Mouse (Mus musculus) inflammation-experienced regulatory T-cells, adult 6 months (primary cell): ENCODE results near the gene Cenpi. TPM values are rescaled to one million over a fixed set of nuclear protein-coding genes. Genes with fewer than 3 reads are reported as not detected.
A peak's percentile ranks its signal among the peaks of the same experiment; 100 is the strongest.

Experiments used
- ATAC-seq: one replicate; pipeline ENCODE4 v1.8.0; 2017
- polyA plus RNA-seq, 3 experiments: library from polyadenylated mRNA; unstranded; fragments of 100-300 nt; shearing (Covaris generic); gene quantifications; one replicate each; pipeline ENCODE4 v1.2.1; 2017

The Cenpi gene
- polyA plus RNA-seq, 3 experiments from 2014 or later = 1.8 to 14.2 (median 2.6) TPM

GRCm38 (mm10) chrX:134365421-134365820 lies 57.5 kb downstream of the Cenpi start:
- no peak for ATAC-seq

- ATAC-seq = no peak
Measured at GRCm38 (mm10) chrX:134366547-134366946, 58.7 kb downstream of the Cenpi start.

GRCm38 (mm10) chrX:134371279-134371678 lies 63.4 kb downstream of the Cenpi start:
- ATAC-seq = no peak

- peak; percentile 85 for ATAC-seq
Measured at GRCm38 (mm10) chrX:134374190-134374589, 66.3 kb downstream of the Cenpi start.

GRCm38 (mm10) chrX:134384896-134385295 lies 77.0 kb downstream of the Cenpi start:
- no peak for ATAC-seq

GRCm38 (mm10) chrX:134398972-134399371 lies 91.1 kb downstream of the Cenpi start:
- ATAC-seq = no peak

- no peak for ATAC-seq
Measured at GRCm38 (mm10) chrX:134403863-134404583, 96.1 kb downstream of the Cenpi start, which contains the start of gene Drp2. Gene Drp2 (plus strand): TSS chrX:134404551.

- ATAC-seq = no peak
Measured at GRCm38 (mm10) chrX:134404584-134404955, 96.7 kb downstream of the Cenpi start.

GRCm38 (mm10) chrX:134409354-134409900 lies 101.5 kb downstream of the Cenpi start:
- ATAC-seq = no peak

- no peak for ATAC-seq
Measured at GRCm38 (mm10) chrX:134412096-134412495, 104.2 kb downstream of the Cenpi start.

Other genes with a start within 250 kb of the Cenpi start
- gene Cstf2, start 248.9 kb upstream of the Cenpi start, polyA plus RNA-seq = 10 to 100 TPM; 27.1 to 42.3 (median 27.3) TPM
- gene Xkrx, start 146.0 kb upstream of the Cenpi start, polyA plus RNA-seq = 1 to 10 TPM in 1 of 3 experiments, under 1 TPM in 1, not detected in 1; 0.83 to 1.3 TPM
- under 1 TPM in 1 of 3 experiments, not detected in 2; 0.19 TPM for gene Arl13a, start 120.6 kb upstream of the Cenpi start, polyA plus RNA-seq
- gene Nox1, start 86.1 kb upstream of the Cenpi start, polyA plus RNA-seq = under 1 TPM in 2 of 3 experiments, not detected in 1; 0.67 to 0.82 TPM
- 10 to 100 TPM; 19.9 to 24.3 (median 22.8) TPM for gene Trmt2b, start 31.1 kb upstream of the Cenpi start, polyA plus RNA-seq
- gene Tmem35a, start 12.9 kb upstream of the Cenpi start, polyA plus RNA-seq = not detected
- gene Drp2, start 96.5 kb downstream of the Cenpi start, polyA plus RNA-seq = under 1 TPM in 1 of 3 experiments, not detected in 2; 0.16 TPM
- gene Taf7l, start 168.4 kb downstream of the Cenpi start, polyA plus RNA-seq = not detected
- gene Timm8a1, start 233.8 kb downstream of the Cenpi start, polyA plus RNA-seq = 10 to 100 TPM; 26.3 to 31.8 (median 30.4) TPM